Mouse (Mus musculus) erythroblast, embryonic 14.5 days (primary cell): ENCODE results near the gene Nckap5. TPM values are rescaled to one million over a fixed set of nuclear protein-coding genes. Genes with fewer than 3 reads are reported as not detected.

ENCODE experiments used
- H3K27me3 ChIP-seq: 2 replicates; pipeline ENCODE4 v1.6.1; 2012; ENCODE audit warnings: inconsistent platforms; ENCODE audit not compliant: control insufficient read depth
- H3K36me3 ChIP-seq: 2 replicates; pipeline ENCODE4 v1.6.1; 2012; ENCODE audit warnings: mild to moderate bottlenecking, inconsistent platforms; ENCODE audit not compliant: control insufficient read depth
- H3K4me1 ChIP-seq: 2 replicates; pipeline ENCODE4 v1.6.1; 2012; ENCODE audit warnings: inconsistent platforms; ENCODE audit not compliant: control insufficient read depth
- H3K4me3 ChIP-seq: replicated peaks from 2 replicates; pipeline ENCODE3; 2012; ENCODE audit warnings: moderate library complexity, mild to moderate bottlenecking, inconsistent platforms
- H3K9me3 ChIP-seq: 2 replicates; pipeline ENCODE4 v1.6.1; 2012; ENCODE audit warnings: low read length, inconsistent platforms, mixed read lengths; ENCODE audit not compliant: control insufficient read depth
- GATA1 ChIP-seq: IDR thresholded peaks from 2 replicates; pipeline ENCODE4 v1.6.1; 2012; ENCODE audit warnings: low read length, inconsistent platforms, mixed read lengths
- TAL1 ChIP-seq: IDR thresholded peaks from 3 replicates; pipeline ENCODE4 v1.6.1; 2012; ENCODE audit warnings: low read length, inconsistent platforms, mixed read lengths
- polyA plus RNA-seq: library from polyadenylated mRNA; stranded (reverse); fragments of >175 nt; gene quantifications from 2 replicates; pipeline ENCODE4 v1.2.3, GENCODE M21; 2012

The Nckap5 gene
- under 0.01 TPM in 1 of 2 replicates, not detected in the other for polyA plus RNA-seq

- Histone ChIP-seq H3K27me3 (peaks cover 29% of the 10 kb centered on the region), H3K4me1 (no peaks in the 10 kb centered on the region; the same call in 1 of the 2 replicates), H3K9me3 (no peaks in the 10 kb centered on the region), H3K36me3 (no peaks in the 10 kb centered on the region), H3K4me3 (no peak within 1 kb of the TSS)
- no peak for TF ChIP-seq GATA1
- TF ChIP-seq TAL1 = no peak
These were observed at the start of gene Nckap5 for GRCm38 (mm10) chr1:126830031-126830927. Nckap5 (minus strand) TSS chr1:126830799.

DNA sequence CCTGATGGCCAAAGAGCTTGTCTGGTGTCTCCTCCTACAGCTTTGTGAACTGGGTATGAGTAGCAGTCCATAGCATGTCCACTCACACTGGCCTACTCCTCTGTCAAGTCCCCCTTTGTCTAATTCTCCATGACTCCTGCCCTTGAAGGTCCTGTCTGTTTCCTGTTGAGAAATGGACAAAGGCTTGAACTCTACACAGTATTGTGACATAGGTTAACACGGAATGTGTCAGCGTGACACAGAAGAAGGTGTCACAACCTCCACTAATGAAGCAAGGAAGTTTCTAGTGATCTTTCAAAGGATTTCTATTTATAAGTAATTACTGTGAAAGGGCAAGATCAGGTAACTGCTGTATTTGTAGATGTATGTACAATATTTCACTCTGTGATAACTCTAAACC is 46.9 kb upstream of the Nckap5 start:
- no peaks in the 10 kb centered on the region for H3K27me3 ChIP-seq
- no peak for TF ChIP-seq TAL1
- H3K4me3 ChIP-seq = no peak overlapping the region
- H3K36me3 ChIP-seq = no peaks in the 10 kb centered on the region
- no peaks in the 10 kb centered on the region for H3K9me3 ChIP-seq
- no peaks in the 10 kb centered on the region for H3K4me1 ChIP-seq

- Histone ChIP-seq H3K4me1 (no peaks in the 10 kb centered on the region), H3K9me3 (no peaks in the 10 kb centered on the region), H3K36me3 (no peaks in the 10 kb centered on the region), H3K27me3 (no peaks in the 10 kb centered on the region), H3K4me3 (no peak overlapping the region)
- TF ChIP-seq GATA1 (no peak), TAL1 (no peak)
These were observed 37.8 kb upstream of the Nckap5 start for GRCm38 (mm10) chr1:126868372-126868771.

DNA sequence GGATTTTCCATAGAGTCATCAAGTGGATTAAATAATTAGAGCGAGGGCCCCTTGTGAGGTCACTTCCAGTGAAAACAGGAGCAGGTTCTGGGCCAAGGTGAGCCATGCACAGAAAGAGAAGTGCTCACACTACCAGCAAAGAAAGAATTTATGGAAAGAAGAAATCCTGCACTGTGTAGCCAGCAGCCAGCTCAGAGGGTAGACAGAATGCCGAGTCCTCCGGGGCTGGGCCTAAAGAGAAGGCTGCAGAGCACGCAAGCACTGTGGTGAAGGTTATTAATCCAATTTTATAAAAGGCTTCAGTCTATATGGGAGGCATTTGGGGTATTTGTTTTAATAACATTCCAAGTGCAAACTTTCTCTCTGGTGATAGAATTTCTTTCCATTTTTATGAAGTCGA is 37.3 kb upstream of the Nckap5 start:
- Histone ChIP-seq H3K4me1 (no peaks in the 10 kb centered on the region), H3K4me3 (no peak overlapping the region), H3K36me3 (no peaks in the 10 kb centered on the region), H3K27me3 (no peaks in the 10 kb centered on the region), H3K9me3 (no peaks in the 10 kb centered on the region)
- TF ChIP-seq GATA1 (no peak), TAL1 (no peak)

GRCm38 (mm10) chr1:126865591-126866086 is 35.0 kb upstream of the Nckap5 start:
- no peak for TF ChIP-seq TAL1
- no peak for TF ChIP-seq GATA1
- Histone ChIP-seq H3K9me3 (no peaks in the 10 kb centered on the region), H3K4me3 (no peak overlapping the region), H3K36me3 (no peaks in the 10 kb centered on the region), H3K27me3 (no peaks in the 10 kb centered on the region), H3K4me1 (no peaks in the 10 kb centered on the region)

DNA sequence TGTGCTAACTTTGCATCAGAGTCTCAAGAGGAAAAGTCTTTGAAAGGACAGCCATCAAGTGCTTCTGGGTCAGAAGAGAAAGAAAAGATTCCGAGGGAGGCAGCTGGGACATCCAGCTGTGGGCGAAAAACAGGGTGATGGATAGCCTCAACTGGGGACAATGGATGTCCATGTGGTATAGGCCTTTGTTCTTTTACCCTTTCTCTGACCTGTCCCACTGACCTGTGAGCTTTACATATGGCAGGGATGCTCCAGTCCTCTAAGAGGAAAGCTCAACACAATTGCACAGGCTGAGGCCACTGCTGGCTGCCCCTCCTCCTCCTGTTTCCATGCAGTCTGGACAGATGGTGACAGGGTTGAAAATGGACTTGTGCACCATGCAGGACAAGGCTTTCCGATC is 31.2 kb upstream of the Nckap5 start:
- Histone ChIP-seq H3K9me3 (no peaks in the 10 kb centered on the region), H3K4me3 (no peak overlapping the region), H3K4me1 (no peaks in the 10 kb centered on the region), H3K27me3 (no peaks in the 10 kb centered on the region), H3K36me3 (no peaks in the 10 kb centered on the region)
- no peak for TF ChIP-seq TAL1
- TF ChIP-seq GATA1 = no peak

DNA sequence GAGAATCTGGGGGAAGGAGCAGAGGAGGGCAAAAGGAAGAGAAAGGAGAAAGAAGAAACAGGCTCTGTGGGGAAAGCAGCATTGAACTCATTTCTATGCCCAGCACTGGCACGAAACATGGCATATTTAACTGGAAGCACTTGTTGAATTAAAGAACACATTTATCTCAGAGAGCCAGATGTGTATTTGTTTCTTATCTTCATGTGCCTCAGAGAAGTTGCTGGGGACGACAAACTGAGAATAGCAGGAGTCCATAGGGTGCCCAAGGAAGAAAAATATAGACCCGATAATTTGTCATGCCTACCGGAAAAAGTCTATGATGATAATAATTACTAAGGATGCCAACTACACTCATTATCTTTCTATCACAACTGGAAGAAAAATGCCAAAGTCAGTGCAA is 29.9 kb upstream of the Nckap5 start:
- Histone ChIP-seq H3K4me1 (no peaks in the 10 kb centered on the region), H3K9me3 (no peaks in the 10 kb centered on the region), H3K27me3 (no peaks in the 10 kb centered on the region), H3K36me3 (no peaks in the 10 kb centered on the region), H3K4me3 (no peak overlapping the region)
- TF ChIP-seq GATA1 (no peak), TAL1 (no peak)

- Histone ChIP-seq H3K4me3 (no peak overlapping the region), H3K4me1 (no peaks in the 10 kb centered on the region), H3K36me3 (no peaks in the 10 kb centered on the region), H3K9me3 (no peaks in the 10 kb centered on the region), H3K27me3 (no peaks in the 10 kb centered on the region)
- no peak for TF ChIP-seq TAL1
- no peak for TF ChIP-seq GATA1
These were observed 18.9 kb upstream of the Nckap5 start for GRCm38 (mm10) chr1:126849481-126849880.

- Histone ChIP-seq H3K4me1 (no peaks in the 10 kb centered on the region), H3K9me3 (no peaks in the 10 kb centered on the region), H3K27me3 (no peaks in the 10 kb centered on the region), H3K36me3 (no peaks in the 10 kb centered on the region), H3K4me3 (no peak overlapping the region)
- TF ChIP-seq TAL1 (no peak), GATA1 (no peak)
These were observed 15.7 kb upstream of the Nckap5 start for GRCm38 (mm10) chr1:126846317-126846716.
